10 mouse cellular contexts compared by ENCODE assay signal in genomic region chr8:78436661-78437060, GRCm38 (mm10). TPM values are rescaled to one million over a fixed set of nuclear protein-coding genes. Genes with fewer than 3 reads are reported as not detected.
DNase-seq lines count a peak whose midpoint lies in the region; ATAC-seq and TF ChIP-seq lines count a peak whose summit lies in the region.
"Had no signal": no experiment of that assay in that cellular context is flagged by ENCODE, and none has a peak within 500 bp of the region (broad histone marks: within the 10 kb centered on the region; RNA-seq: fewer than 3 reads in every experiment).

No protein-coding gene starts in this region.

- no peaks in the 10 kb centered on the region for H3K36me3 ChIP-seq in kidney, embryonic 14.5 days (ENCODE audit: control insufficient read depth, insufficient read depth, low read length)
- no peaks in the 10 kb centered on the region for H3K36me3 ChIP-seq in embryonic facial prominence, embryonic 12.5 days
- no peaks in the 10 kb centered on the region for H3K36me3 ChIP-seq in intestine, embryonic 14.5 days (ENCODE audit: control insufficient read depth, insufficient read depth, low read length)
- H3K36me3 ChIP-seq in midbrain, postnatal 0 days (ENCODE audit: insufficient read depth, low read length): no peaks in the 10 kb centered on the region

- H3K4me1 ChIP-seq in kidney, embryonic 14.5 days (ENCODE audit: control insufficient read depth, insufficient read depth, low read length): 0 out of 2 replicates have a peak, but pooled peaks cover 7% of the 10 kb centered on the region
- peaks cover 22% of the 10 kb centered on the region for H3K4me1 ChIP-seq in embryonic facial prominence, embryonic 12.5 days
- H3K4me1 ChIP-seq in intestine, embryonic 14.5 days (replicated peaks; ENCODE audit: control insufficient read depth, insufficient read depth, low read length): no peaks in the 10 kb centered on the region
- H3K4me1 ChIP-seq in midbrain, postnatal 0 days (ENCODE audit: insufficient read depth, low read length): peaks cover 4% of the 10 kb centered on the region; the same call in 1 of the 2 replicates

- no peak for DNase-seq in kidney, postnatal 14 days
- DNase-seq in intestine, embryonic 14.5 days (ENCODE audit: low spot score): no peak
- no peak for DNase-seq in midbrain, postnatal 0 days (ENCODE audit: low spot score)
- DNase-seq in cerebellum, adult 18-20 months: no peak
- DNase-seq in gastrocnemius, postnatal 14 days: no peak
- DNase-seq: thymus, adult 2 months had no signal

- no peak overlapping the region for H3K9ac ChIP-seq in kidney, embryonic 14.5 days (ENCODE audit: low read depth, low read length)
- peak overlapping the region; percentile 19; the same call in 1 of the 2 replicates for H3K9ac ChIP-seq in embryonic facial prominence, embryonic 12.5 days
- no peak overlapping the region for H3K9ac ChIP-seq in intestine, embryonic 14.5 days (ENCODE audit: low read length)
- H3K9ac ChIP-seq in midbrain, postnatal 0 days (replicated peaks; ENCODE audit: low read length, poor library complexity, severe bottlenecking): peak overlapping the region; percentile 50; the same call in 1 of the 2 replicates

- H3K27ac ChIP-seq in kidney, embryonic 14.5 days (ENCODE audit: low read depth, low read length): no peak overlapping the region
- no peak overlapping the region for H3K27ac ChIP-seq in embryonic facial prominence, embryonic 12.5 days
- no peak overlapping the region for H3K27ac ChIP-seq in intestine, embryonic 14.5 days (ENCODE audit: low read depth)
- peak overlapping the region; percentile 75 for H3K27ac ChIP-seq in midbrain, postnatal 0 days (ENCODE audit: low read depth, low read length)

- H3K27me3 ChIP-seq in kidney, embryonic 14.5 days (ENCODE audit: control insufficient read depth, insufficient read depth, low read length): peaks cover 95% of the 10 kb centered on the region
- H3K27me3 ChIP-seq in embryonic facial prominence, embryonic 12.5 days: peaks cover 88% of the 10 kb centered on the region
- peaks cover 97% of the 10 kb centered on the region for H3K27me3 ChIP-seq in intestine, embryonic 14.5 days (replicated peaks; ENCODE audit: control insufficient read depth, insufficient read depth, low read length)
- peaks cover 48% of the 10 kb centered on the region for H3K27me3 ChIP-seq in midbrain, postnatal 0 days (ENCODE audit: insufficient read depth, low read length)

- no peaks in the 10 kb centered on the region for H3K9me3 ChIP-seq in kidney, embryonic 14.5 days (ENCODE audit: control insufficient read depth, low read length)
- no peaks in the 10 kb centered on the region for H3K9me3 ChIP-seq in embryonic facial prominence, embryonic 12.5 days
- no peaks in the 10 kb centered on the region for H3K9me3 ChIP-seq in intestine, embryonic 14.5 days (ENCODE audit: control insufficient read depth, low read length)
- H3K9me3 ChIP-seq in midbrain, postnatal 0 days (ENCODE audit: low read length): no peaks in the 10 kb centered on the region

- peak; percentile 59 for ATAC-seq in kidney, embryonic 14.5 days (ENCODE audit: low FRiP score, low TSS enrichment)
- 0 out of 2 replicates have a peak, but pooled peaks have one; percentile 42 for ATAC-seq in embryonic facial prominence, embryonic 12.5 days (ENCODE audit: insufficient number of reproducible peaks, insufficient read depth, low FRiP score, low TSS enrichment)
- 0 out of 2 replicates have a peak, but pooled peaks have one; percentile 19 for ATAC-seq in intestine, embryonic 14.5 days (replicated peaks; ENCODE audit: low FRiP score, low TSS enrichment, low read depth)
- peak; percentile 32; the same call in 1 of the 2 replicates for ATAC-seq in midbrain, postnatal 0 days (ENCODE audit: low FRiP score)
- ATAC-seq in granulocyte monocyte progenitor cell, adult 5-6 weeks (replicated peaks; ENCODE audit: poor library complexity, severe bottlenecking): no peak

- H3K4me3 ChIP-seq in kidney, embryonic 14.5 days (ENCODE audit: low read length): peak overlapping the region; percentile 38
- H3K4me3 ChIP-seq in embryonic facial prominence, embryonic 12.5 days: peak overlapping the region; percentile 39
- peak overlapping the region; percentile 27 for H3K4me3 ChIP-seq in intestine, embryonic 14.5 days (ENCODE audit: low read depth, low read length)
- peak overlapping the region; percentile 53 for H3K4me3 ChIP-seq in midbrain, postnatal 0 days (ENCODE audit: low read depth, low read length)

- 0% methylated on average over 19 of the region's 25 CpGs for WGBS in kidney, embryonic 14.5 days
- 0% methylated on average over 18 of the region's 25 CpGs for WGBS in embryonic facial prominence, embryonic 12.5 days
- 0% methylated on average over 23 of the region's 25 CpGs for WGBS in intestine, embryonic 14.5 days
- WGBS in midbrain, postnatal 0 days: under 1% methylated on average over 15 of the region's 25 CpGs

- TF ChIP-seq CTCF in midbrain, postnatal 0 days (IDR thresholded peaks at IDR 0.05): no peak

- H3K4me2 ChIP-seq in kidney, embryonic 14.5 days (replicated peaks; ENCODE audit: low read depth, low read length): peak overlapping the region; percentile 59
- H3K4me2 ChIP-seq in embryonic facial prominence, embryonic 12.5 days (replicated peaks): peak overlapping the region; percentile 65
- peak overlapping the region; percentile 53 for H3K4me2 ChIP-seq in intestine, embryonic 14.5 days (ENCODE audit: low read length)
- H3K4me2 ChIP-seq in midbrain, postnatal 0 days (ENCODE audit: low read depth, low read length, poor library complexity, severe bottlenecking): peak overlapping the region; percentile 89

- intact Hi-C loops in gastrocnemius, postnatal 14 days (cut with DNase I; ENCODE audit: low total_unique reads): no loop called here

RNA-seq across cellular contexts. Expression of gene Pou4f2, which starts 0.2 kb away (rescaled TPM):
- not detected in 2 replicates for polyA plus RNA-seq in kidney, embryonic 14.5 days (2014; fragmentation: Nextera tagmentation; extraction: Ambion mirVana)
- polyA plus RNA-seq in embryonic facial prominence, embryonic 12.5 days (2016; fragmentation: Nextera tagmentation; extraction: Ambion mirVana): 0.54 and 1.1 TPM in 2 replicates
- polyA plus RNA-seq in intestine, embryonic 14.5 days (2014; fragmentation: Nextera tagmentation; extraction: Ambion mirVana): not detected in 2 replicates
- 34.6 and 34.8 TPM in 2 replicates for total RNA-seq in midbrain, postnatal 0 days (2014; rRNA removed)
- polyA plus RNA-seq in midbrain, postnatal 0 days (2015; fragmentation: Nextera tagmentation; extraction: Ambion mirVana): 13.0 and 14.4 TPM in 2 replicates
- not detected in 2 replicates for total RNA-seq in granulocyte monocyte progenitor cell, adult 5-6 weeks (2014; fragmentation: Nextera tagmentation)
- not detected in 2 replicates for total RNA-seq in granulocyte monocyte progenitor cell, adult 5-6 weeks (2017)
- total RNA-seq in gastrocnemius, postnatal 14 days (2021): not detected
- total RNA-seq: liver, adult 2 months had no signal
- polyA plus RNA-seq: liver, adult 2 months; thymus, adult 2 months had no signal

Comparison
In these comparisons a context has a peak if more than half of its experiments do, and no peak if none do; other contexts are left out.
1. H3K9ac ChIP-seq: peak in embryonic facial prominence, embryonic 12.5 days (single experiment) and midbrain, postnatal 0 days (single experiment); none in kidney, embryonic 14.5 days (single experiment) and intestine, embryonic 14.5 days (single experiment).
2. Peak in every context shown above with its lines, with median percentiles within 50 percentile points of each other: H3K4me2 ChIP-seq and H3K4me3 ChIP-seq.